Mouse (Mus musculus) liver, adult 2 months (tissue): ENCODE measurements at regions not wholly inside any gene's neighbourhood (a gene's known extent, or its start where the extent isn't known, plus 50 kb on each side); places are given as distances from the start of the nearest gene placed in this dataset.

Experiments
- CTCF ChIP-seq: fragments of 200-500 bp; IDR thresholded peaks from 2 replicates; pipeline ENCODE4 v1.5.1; 2011; ENCODE audit warnings: low read depth, low read length, control low read depth
- POLR2A ChIP-seq: fragments of 200-500 bp; IDR thresholded peaks from 2 replicates; pipeline ENCODE4 v1.6.1; 2011; ENCODE audit warnings: low read length, control low read depth; ENCODE audit not compliant: insufficient read depth; ENCODE audit errors: extremely low read depth

GRCm38 (mm10) chr1:190453549-190453948 lies 283.0 kb upstream of the Prox1 start:
- TF ChIP-seq CTCF (no peak), POLR2A (no peak)
